Mouse (Mus musculus): ENCODE results near the gene Doc2g. TPM values are rescaled to one million over a fixed set of nuclear protein-coding genes. Genes with fewer than 3 reads are reported as not detected.
"Not testable (repeated sequence)": the region's sequence is repeated elsewhere in the genome, so short reads cannot be mapped to it uniquely, and the experiment has no call there.

Doc2g gene
- polyA plus RNA-seq, 1 experiment from 2014 or later, result 3.6 TPM

GRCm38 (mm10) chr19:4033742-4034141, 30.6 kb downstream of the Doc2g start:
- Histone ChIP-seq H3K4me1 (peaks cover 23% of the 10 kb centered on the region), H3K27ac (no peak overlapping the region), H3K4me3 (no peak overlapping the region), H3K27me3 (ENCODE audit: poor library complexity, severe bottlenecking) (no peaks in the 10 kb centered on the region), H3K9me3 (no peaks in the 10 kb centered on the region), H3K36me3 (replicated peaks) (peaks cover 14% of the 10 kb centered on the region)
- WGBS, result 64% methylated on average over 5 of the region's 5 CpGs
- DNase-seq (ENCODE audit: extremely low spot score, low spot score), result no peak

- no peak for DNase-seq (ENCODE audit: extremely low spot score, low spot score)
- Histone ChIP-seq H3K9me3 (no peaks in the 10 kb centered on the region), H3K4me1 (peaks cover 23% of the 10 kb centered on the region), H3K4me3 (peak overlapping the region; percentile 16), H3K36me3 (replicated peaks) (peaks cover 14% of the 10 kb centered on the region), H3K27me3 (ENCODE audit: poor library complexity, severe bottlenecking) (no peaks in the 10 kb centered on the region), H3K27ac (0 out of 2 replicates have a peak overlapping the region, but pooled peaks have one; percentile 9)
- WGBS, result 81% methylated on average over 12 of the region's 12 CpGs
Measured at GRCm38 (mm10) chr19:4036327-4037045, 33.4 kb downstream of the Doc2g start.

- not testable (repeated sequence) for H3K9me3 ChIP-seq; H3K27me3 ChIP-seq (ENCODE audit: poor library complexity, severe bottlenecking); DNase-seq (ENCODE audit: extremely low spot score, low spot score)
- peak overlapping the region; percentile 91 for H3K27ac ChIP-seq
- peak overlapping the region; percentile 68 for H3K4me3 ChIP-seq
- H3K4me1 ChIP-seq, result peaks cover 23% of the 10 kb centered on the region
- peaks cover 14% of the 10 kb centered on the region for H3K36me3 ChIP-seq (replicated peaks)
- 24% methylated on average over 7 of the region's 8 CpGs for WGBS
Measured at GRCm38 (mm10) chr19:4037154-4037787, 34.2 kb downstream of the Doc2g start.

GRCm38 (mm10) chr19:4037788-4038232, 34.7 kb downstream of the Doc2g start, which contains the start of gene Gstp1:
Gene Gstp1, minus strand, starts transcription at chr19:4037985.
- peak within 1 kb of the TSS; percentile 68 for H3K4me3 ChIP-seq
- H3K27ac ChIP-seq, result peak within 1 kb of the TSS; percentile 91
- H3K27me3 ChIP-seq (ENCODE audit: poor library complexity, severe bottlenecking), result no peaks in the 10 kb centered on the region
- peaks cover 23% of the 10 kb centered on the region for H3K4me1 ChIP-seq
- DNase-seq (ENCODE audit: extremely low spot score, low spot score), result peak; percentile 78
- H3K36me3 ChIP-seq (replicated peaks), result peaks cover 14% of the 10 kb centered on the region
- WGBS, result under 1% methylated on average over 26 of the region's 26 CpGs
- no peaks in the 10 kb centered on the region for H3K9me3 ChIP-seq

GRCm38 (mm10) chr19:4040941-4041340, 37.8 kb downstream of the Doc2g start:
- DNase-seq (ENCODE audit: extremely low spot score, low spot score); H3K36me3 ChIP-seq (replicated peaks); H3K27ac ChIP-seq; H3K9me3 ChIP-seq; H3K4me3 ChIP-seq; H3K27me3 ChIP-seq (ENCODE audit: poor library complexity, severe bottlenecking): not testable (repeated sequence)
- WGBS, result 92% methylated on average over 5 of the region's 5 CpGs
- H3K4me1 ChIP-seq, result peaks cover 24% of the 10 kb centered on the region

GRCm38 (mm10) chr19:4041500-4041899, 38.4 kb downstream of the Doc2g start:
- H3K4me1 ChIP-seq, result peaks cover 22% of the 10 kb centered on the region
- H3K27me3 ChIP-seq (ENCODE audit: poor library complexity, severe bottlenecking); H3K9me3 ChIP-seq; H3K27ac ChIP-seq; DNase-seq (ENCODE audit: extremely low spot score, low spot score); H3K4me3 ChIP-seq; H3K36me3 ChIP-seq (replicated peaks): not testable (repeated sequence)
- 87% methylated on average over 4 of the region's 4 CpGs for WGBS

- H3K36me3 ChIP-seq (replicated peaks), result no peaks in the 10 kb centered on the region
- no peak overlapping the region for H3K27ac ChIP-seq
- peaks cover 18% of the 10 kb centered on the region for H3K4me1 ChIP-seq
- no peak for DNase-seq (ENCODE audit: extremely low spot score, low spot score)
- H3K4me3 ChIP-seq, result no peak overlapping the region
- no peaks in the 10 kb centered on the region for H3K9me3 ChIP-seq
- 78% methylated on average over 14 of the region's 14 CpGs for WGBS
- H3K27me3 ChIP-seq (ENCODE audit: poor library complexity, severe bottlenecking), result no peaks in the 10 kb centered on the region
Measured at GRCm38 (mm10) chr19:4042124-4042523, 39.0 kb downstream of the Doc2g start.

- WGBS, result 90% methylated on average over 5 of the region's 5 CpGs
Measured at GRCm38 (mm10) chr19:4044109-4044508, 41.0 kb downstream of the Doc2g start.

GRCm38 (mm10) chr19:4045966-4046865, 43.1 kb downstream of the Doc2g start, which contains the start of gene Gstp2:
Gene Gstp2, minus strand, starts transcription at chr19:4046023.
- no peaks in the 10 kb centered on the region for H3K36me3 ChIP-seq (replicated peaks)
- H3K4me3 ChIP-seq, result no peak within 1 kb of the TSS
- WGBS, result 69% methylated on average over 16 of the region's 16 CpGs
- 0 out of 2 replicates have a peak, but pooled peaks cover 6% of the 10 kb centered on the region for H3K4me1 ChIP-seq
- H3K27ac ChIP-seq, result no peak within 1 kb of the TSS
- no peak for DNase-seq (ENCODE audit: extremely low spot score, low spot score)
- H3K27me3 ChIP-seq (ENCODE audit: poor library complexity, severe bottlenecking), result no peaks in the 10 kb centered on the region
- H3K9me3 ChIP-seq, result no peaks in the 10 kb centered on the region

More at GRCm38 (mm10) chr19:4044109-4044508, 41.0 kb downstream of the Doc2g start:
- H3K36me3 ChIP-seq (replicated peaks); H3K4me3 ChIP-seq; H3K9me3 ChIP-seq; H3K27ac ChIP-seq; DNase-seq (ENCODE audit: extremely low spot score, low spot score); H3K27me3 ChIP-seq (ENCODE audit: poor library complexity, severe bottlenecking); H3K4me1 ChIP-seq: not testable (repeated sequence)

GRCm38 (mm10) chr19:4046866-4047254, 43.7 kb downstream of the Doc2g start:
- H3K27ac ChIP-seq, result no peak overlapping the region
- H3K27me3 ChIP-seq (ENCODE audit: poor library complexity, severe bottlenecking), result no peaks in the 10 kb centered on the region
- 0 out of 2 replicates have a peak, but pooled peaks cover 6% of the 10 kb centered on the region for H3K4me1 ChIP-seq
- H3K9me3 ChIP-seq, result no peaks in the 10 kb centered on the region
- no peaks in the 10 kb centered on the region for H3K36me3 ChIP-seq (replicated peaks)
- 85% methylated on average over 8 of the region's 8 CpGs for WGBS
- H3K4me3 ChIP-seq, result no peak overlapping the region
- no peak for DNase-seq (ENCODE audit: extremely low spot score, low spot score)

- 19% methylated on average over 4 of the region's 4 CpGs for WGBS
- H3K4me1 ChIP-seq, result 0 out of 2 replicates have a peak, but pooled peaks cover 6% of the 10 kb centered on the region
- H3K9me3 ChIP-seq, result no peaks in the 10 kb centered on the region
- no peaks in the 10 kb centered on the region for H3K27me3 ChIP-seq (ENCODE audit: poor library complexity, severe bottlenecking)
- H3K36me3 ChIP-seq (replicated peaks), result no peaks in the 10 kb centered on the region
- no peak overlapping the region for H3K27ac ChIP-seq
- DNase-seq (ENCODE audit: extremely low spot score, low spot score), result peak; percentile 80
- H3K4me3 ChIP-seq, result no peak overlapping the region
Measured at GRCm38 (mm10) chr19:4047859-4048258, 44.7 kb downstream of the Doc2g start.

GRCm38 (mm10) chr19:4049069-4049468, 46.0 kb downstream of the Doc2g start:
- DNase-seq (ENCODE audit: extremely low spot score, low spot score); H3K4me3 ChIP-seq; H3K36me3 ChIP-seq (replicated peaks); H3K4me1 ChIP-seq; H3K9me3 ChIP-seq; H3K27me3 ChIP-seq (ENCODE audit: poor library complexity, severe bottlenecking); H3K27ac ChIP-seq: not testable (repeated sequence)
- WGBS, result 84% methylated on average over 5 of the region's 5 CpGs

Measured in forebrain, embryonic 10.5 days (tissue).